Mouse (Mus musculus): ENCODE results near the gene Tmem273. TPM values are rescaled to one million over a fixed set of nuclear protein-coding genes. Genes with fewer than 3 reads are reported as not detected.

Gene Tmem273
- polyA plus RNA-seq, 1 experiment from 2014 or later: 1.1 TPM

DNA sequence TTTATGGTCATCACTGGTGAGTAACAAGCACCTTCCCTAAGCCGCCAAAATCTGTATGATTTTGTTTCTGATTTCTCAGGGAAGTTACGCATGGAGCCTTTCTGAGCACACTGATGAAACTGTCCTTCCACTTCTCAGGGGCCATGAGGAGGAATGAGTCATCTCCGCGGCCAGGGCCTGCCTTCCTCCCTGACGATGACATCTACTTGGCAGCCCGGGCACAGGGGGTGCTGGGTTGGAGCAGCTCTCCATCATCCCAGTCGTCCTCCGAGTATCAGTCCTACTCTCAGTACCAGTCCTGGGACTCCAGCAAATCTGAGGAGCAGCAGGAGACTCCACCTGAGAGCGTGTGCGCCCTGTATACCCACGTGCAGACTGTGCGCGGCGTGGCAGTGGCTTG lies 49.4 kb downstream of the Tmem273 start:
- H3K9me3 ChIP-seq (replicated peaks): 0 out of 2 replicates have a peak, but pooled peaks cover under 1% of the 10 kb centered on the region
- no peak for ATAC-seq (replicated peaks; ENCODE audit: low FRiP score)
- peaks cover 5% of the 10 kb centered on the region for H3K4me1 ChIP-seq
- no peak overlapping the region for H3K9ac ChIP-seq
- H3K27ac ChIP-seq: no peak overlapping the region
- peaks cover 7% of the 10 kb centered on the region; the same call in 1 of the 2 replicates for H3K27me3 ChIP-seq
- H3K4me3 ChIP-seq (replicated peaks): no peak overlapping the region
- 84% methylated on average over 14 of the region's 14 CpGs for WGBS
- H3K4me2 ChIP-seq: no peak overlapping the region
- no peaks in the 10 kb centered on the region for H3K36me3 ChIP-seq

DNA sequence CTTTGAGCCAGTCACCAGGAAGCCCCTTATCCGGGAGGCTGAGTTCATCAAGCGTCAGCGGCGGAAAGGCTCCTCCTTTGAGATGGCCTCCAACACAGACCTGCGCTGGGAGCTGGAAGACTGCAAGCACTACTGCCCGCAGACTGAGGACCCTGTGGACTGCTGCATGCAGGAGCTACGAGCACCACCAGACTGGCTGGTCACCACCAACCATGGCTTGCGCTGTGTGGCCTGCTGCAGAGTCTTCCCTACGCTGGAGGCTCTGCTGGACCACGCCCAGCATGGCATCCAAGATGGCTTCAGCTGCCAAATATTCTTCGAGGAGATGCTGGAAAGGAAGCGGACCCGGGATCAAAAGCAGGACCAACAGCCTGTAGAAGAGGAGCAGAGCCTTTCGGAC lies 49.8 kb downstream of the Tmem273 start:
- Histone ChIP-seq H3K27ac (no peak overlapping the region), H3K9me3 (replicated peaks) (no peaks in the 10 kb centered on the region), H3K9ac (no peak overlapping the region), H3K4me1 (peaks cover 5% of the 10 kb centered on the region), H3K36me3 (no peaks in the 10 kb centered on the region), H3K4me2 (no peak overlapping the region), H3K27me3 (peaks cover 7% of the 10 kb centered on the region; the same call in 1 of the 2 replicates), H3K4me3 (replicated peaks) (no peak overlapping the region)
- 90% methylated on average over 14 of the region's 14 CpGs for WGBS
- ATAC-seq (replicated peaks; ENCODE audit: low FRiP score): no peak

GRCm38 (mm10) chr14:32836191-32836590 lies 50.4 kb downstream of the Tmem273 start:
- Histone ChIP-seq H3K4me2 (no peak overlapping the region), H3K27me3 (peaks cover 9% of the 10 kb centered on the region; the same call in 1 of the 2 replicates), H3K9me3 (replicated peaks) (no peaks in the 10 kb centered on the region), H3K4me3 (replicated peaks) (no peak overlapping the region), H3K4me1 (peaks cover 5% of the 10 kb centered on the region), H3K27ac (no peak overlapping the region), H3K36me3 (no peaks in the 10 kb centered on the region), H3K9ac (no peak overlapping the region)
- no peak for ATAC-seq (replicated peaks; ENCODE audit: low FRiP score)
- 90% methylated on average over 11 of the region's 11 CpGs for WGBS

- H3K4me3 ChIP-seq (replicated peaks): no peak overlapping the region
- no peak overlapping the region for H3K4me2 ChIP-seq
- no peaks in the 10 kb centered on the region for H3K9me3 ChIP-seq (replicated peaks)
- H3K27me3 ChIP-seq: 0 out of 2 replicates have a peak, but pooled peaks cover 8% of the 10 kb centered on the region
- H3K27ac ChIP-seq: no peak overlapping the region
- no peaks in the 10 kb centered on the region for H3K4me1 ChIP-seq
- no peaks in the 10 kb centered on the region for H3K36me3 ChIP-seq
- ATAC-seq (replicated peaks; ENCODE audit: low FRiP score): no peak
- H3K9ac ChIP-seq: no peak overlapping the region
Observed at GRCm38 (mm10) chr14:32842052-32842451, 56.3 kb downstream of the Tmem273 start.

DNA sequence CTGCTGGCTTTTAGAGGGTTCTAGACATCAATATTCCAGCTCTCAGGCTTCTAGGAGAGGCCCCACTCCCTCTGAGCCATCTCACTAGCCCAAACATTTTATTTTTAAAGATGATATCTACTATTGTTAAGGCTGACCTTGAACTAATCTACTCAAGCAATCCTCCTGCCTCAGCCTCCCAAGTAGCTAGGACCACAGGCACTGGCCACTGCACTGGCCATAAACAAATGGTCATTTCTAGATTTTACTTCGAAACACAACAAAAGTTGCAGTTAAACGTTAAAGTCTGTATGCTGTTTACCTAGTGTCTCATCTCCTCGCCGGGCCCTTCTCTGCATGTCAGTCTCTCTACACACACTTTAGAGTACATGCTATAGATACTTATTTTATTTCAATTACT lies 68.3 kb downstream of the Tmem273 start:
- H3K27ac ChIP-seq: no peak overlapping the region
- H3K4me2 ChIP-seq: no peak overlapping the region
- 92% methylated on average over 4 of the region's 4 CpGs for WGBS
- H3K27me3 ChIP-seq: peaks cover 20% of the 10 kb centered on the region; the same call in 1 of the 2 replicates
- no peak overlapping the region for H3K9ac ChIP-seq
- H3K36me3 ChIP-seq: no peaks in the 10 kb centered on the region
- H3K4me3 ChIP-seq (replicated peaks): no peak overlapping the region
- peaks cover 24% of the 10 kb centered on the region for H3K4me1 ChIP-seq
- H3K9me3 ChIP-seq (replicated peaks): no peaks in the 10 kb centered on the region
- ATAC-seq (replicated peaks; ENCODE audit: low FRiP score): no peak

- Histone ChIP-seq H3K9me3 (replicated peaks) (no peaks in the 10 kb centered on the region), H3K27me3 (peaks cover 24% of the 10 kb centered on the region; the same call in 1 of the 2 replicates), H3K27ac (0 out of 2 replicates have a peak overlapping the region, but pooled peaks have one; percentile 69), H3K4me2 (peak overlapping the region; percentile 88), H3K9ac (peak overlapping the region; percentile 60; the same call in 1 of the 2 replicates), H3K36me3 (no peaks in the 10 kb centered on the region), H3K4me3 (replicated peaks) (peak overlapping the region; percentile 59), H3K4me1 (peaks cover 44% of the 10 kb centered on the region)
- 33% methylated on average over 5 of the region's 5 CpGs for WGBS
- no peak for ATAC-seq (replicated peaks; ENCODE audit: low FRiP score)
Observed at GRCm38 (mm10) chr14:32856246-32856645, 70.5 kb downstream of the Tmem273 start.

DNA sequence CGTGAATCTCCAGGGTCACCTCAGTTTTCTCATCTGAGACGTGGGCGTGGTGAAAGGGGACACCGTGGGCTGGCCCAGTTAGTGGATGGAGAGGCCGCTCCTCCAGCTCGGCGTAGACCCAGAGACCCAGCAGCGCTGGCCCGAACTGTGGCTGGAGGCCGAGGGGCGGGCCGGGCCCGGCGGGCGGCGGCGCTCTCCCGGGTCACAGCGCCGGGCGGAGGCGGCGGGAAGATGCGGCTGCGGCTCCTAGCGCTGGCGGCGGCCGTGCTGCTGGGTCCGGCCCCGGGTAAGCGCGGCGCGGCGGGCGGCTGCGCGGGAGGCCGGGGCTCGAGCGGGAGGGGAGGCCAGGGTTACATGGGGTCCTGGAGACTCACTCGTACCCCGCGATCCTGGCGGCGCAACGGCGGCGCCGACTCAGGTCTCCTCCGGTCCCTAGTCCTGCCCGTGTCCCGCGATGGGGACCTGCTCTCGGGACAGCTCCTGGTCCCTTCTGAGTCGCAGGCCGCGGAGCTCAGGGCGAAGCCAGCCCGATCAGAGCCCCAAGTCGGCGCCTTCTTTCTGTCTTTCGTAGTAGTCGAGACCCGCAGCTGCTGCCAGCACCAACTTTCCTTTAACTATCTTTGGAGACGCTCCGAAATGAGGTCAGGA lies 71.0 kb downstream of the Tmem273 start, which contains the start of gene Vstm4:
Vstm4 (plus strand) TSS at position 76 of the 648 bp plus-strand sequence.
- H3K4me2 ChIP-seq: peak within 1 kb of the TSS; percentile 88
- peak within 1 kb of the TSS; percentile 69 for H3K27ac ChIP-seq
- WGBS: under 1% methylated on average over 50 of the region's 68 CpGs
- no peaks in the 10 kb centered on the region for H3K9me3 ChIP-seq (replicated peaks)
- H3K36me3 ChIP-seq: no peaks in the 10 kb centered on the region
- ATAC-seq (replicated peaks; ENCODE audit: low FRiP score): peak; percentile 82
- peak within 1 kb of the TSS; percentile 59 for H3K4me3 ChIP-seq (replicated peaks)
- H3K4me1 ChIP-seq: peaks cover 49% of the 10 kb centered on the region
- H3K9ac ChIP-seq: peak within 1 kb of the TSS; percentile 60
- peaks cover 24% of the 10 kb centered on the region; the same call in 1 of the 2 replicates for H3K27me3 ChIP-seq

DNA sequence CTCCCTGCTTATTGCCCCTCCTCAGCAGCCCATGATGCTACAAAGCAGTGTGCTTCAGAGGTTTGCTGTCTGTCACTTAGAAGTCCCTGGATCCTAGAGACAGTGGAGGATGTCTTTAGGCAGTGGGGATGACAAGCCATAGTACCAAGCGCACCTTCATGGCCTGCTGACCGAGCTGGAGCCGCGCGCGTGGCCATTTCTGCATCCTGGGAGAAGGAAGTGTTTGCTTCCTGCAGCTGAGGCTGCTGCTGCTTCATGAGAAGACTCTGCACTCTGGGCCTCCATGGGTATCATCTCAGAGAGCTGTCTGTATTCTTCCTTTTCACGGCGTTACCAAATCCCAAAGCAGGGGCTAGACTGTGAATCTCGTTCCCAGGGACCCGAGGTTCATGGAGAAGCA lies 72.6 kb downstream of the Tmem273 start:
- peaks cover 21% of the 10 kb centered on the region; the same call in 1 of the 2 replicates for H3K27me3 ChIP-seq
- H3K36me3 ChIP-seq: no peaks in the 10 kb centered on the region
- H3K9me3 ChIP-seq (replicated peaks): no peaks in the 10 kb centered on the region
- no peak for ATAC-seq (replicated peaks; ENCODE audit: low FRiP score)
- H3K4me2 ChIP-seq: peak overlapping the region; percentile 88; the same call in 1 of the 2 replicates
- H3K9ac ChIP-seq: no peak overlapping the region
- no peak overlapping the region for H3K27ac ChIP-seq
- H3K4me3 ChIP-seq (replicated peaks): no peak overlapping the region
- WGBS: 93% methylated on average over 10 of the region's 10 CpGs
- H3K4me1 ChIP-seq: peaks cover 54% of the 10 kb centered on the region

DNA sequence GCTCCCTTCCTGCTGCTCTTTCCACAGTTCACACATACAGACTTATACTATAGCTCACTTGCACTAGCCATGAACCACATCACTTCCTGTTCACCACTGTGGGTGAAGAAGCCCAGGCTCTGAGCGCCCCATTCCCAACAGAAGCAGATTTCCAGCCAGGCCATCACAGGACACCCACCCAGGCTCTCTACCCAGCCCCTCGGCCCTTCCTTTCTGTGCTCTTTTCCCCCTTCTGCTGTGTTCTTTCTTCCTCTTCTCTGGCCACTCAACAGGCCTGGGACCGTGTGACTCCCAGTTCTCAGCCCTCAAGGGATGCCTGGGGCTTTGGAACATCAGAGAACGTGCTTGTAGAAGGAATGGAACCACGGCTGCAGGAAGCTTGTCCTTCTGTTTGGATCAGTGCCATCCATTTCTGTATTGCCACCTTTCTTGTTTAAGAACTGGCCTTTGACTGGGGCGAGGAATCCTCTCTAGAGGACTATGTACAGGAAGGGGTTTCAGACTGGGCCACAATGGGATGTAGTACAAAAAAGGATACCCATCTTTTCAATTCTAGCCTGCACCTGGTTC lies 73.3 kb downstream of the Tmem273 start:
- WGBS: 75% methylated on average over 6 of the region's 6 CpGs
- Histone ChIP-seq H3K9me3 (replicated peaks) (no peaks in the 10 kb centered on the region), H3K4me3 (replicated peaks) (no peak overlapping the region), H3K36me3 (0 out of 2 replicates have a peak, but pooled peaks cover 5% of the 10 kb centered on the region), H3K27me3 (peaks cover 21% of the 10 kb centered on the region; the same call in 1 of the 2 replicates), H3K9ac (no peak overlapping the region), H3K4me2 (no peak overlapping the region), H3K4me1 (peaks cover 54% of the 10 kb centered on the region), H3K27ac (peak overlapping the region; percentile 78)
- ATAC-seq (replicated peaks; ENCODE audit: low FRiP score): no peak

DNA sequence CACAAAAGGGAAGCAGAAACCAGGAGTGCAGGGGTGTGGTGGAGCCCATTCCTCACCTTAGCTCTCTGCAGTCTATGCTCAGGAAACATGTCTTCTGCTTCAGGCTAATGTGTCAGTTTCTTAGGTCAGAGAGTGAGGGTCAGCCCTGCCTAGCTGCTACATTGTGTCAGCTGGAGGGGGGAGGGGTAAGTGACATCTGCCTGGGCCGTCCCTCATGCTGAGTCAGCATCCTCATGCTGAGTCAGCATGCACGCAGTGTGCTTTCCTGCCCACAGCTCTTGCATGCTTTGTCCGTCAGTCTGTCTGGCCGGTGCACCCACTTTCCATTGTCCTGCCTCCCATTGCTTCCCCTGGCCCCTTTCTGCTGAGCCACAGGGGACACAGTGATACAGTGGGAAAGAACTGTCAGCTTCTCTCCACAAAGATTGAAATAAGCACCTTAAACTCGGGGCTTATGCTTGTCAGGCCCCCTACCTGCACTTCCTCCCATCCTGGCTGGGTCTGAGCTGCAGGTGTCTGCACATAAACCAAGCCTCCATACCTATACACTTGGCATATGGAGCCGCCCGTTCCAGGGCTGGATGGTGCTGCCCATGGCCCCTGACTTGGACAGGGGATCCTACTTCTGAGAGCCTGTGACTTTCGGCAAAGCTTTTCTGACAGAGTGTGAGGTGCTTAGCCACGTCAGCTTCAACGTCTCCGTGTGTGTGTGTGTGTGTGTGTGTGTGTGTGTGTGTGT lies 74.2 kb downstream of the Tmem273 start:
- WGBS: 60% methylated on average over 11 of the region's 11 CpGs
- H3K27me3 ChIP-seq: peaks cover 21% of the 10 kb centered on the region; the same call in 1 of the 2 replicates
- 0 out of 2 replicates have a peak, but pooled peaks cover 5% of the 10 kb centered on the region for H3K36me3 ChIP-seq
- H3K4me3 ChIP-seq (replicated peaks): no peak overlapping the region
- H3K4me1 ChIP-seq: peaks cover 57% of the 10 kb centered on the region
- H3K27ac ChIP-seq: peak overlapping the region; percentile 78
- no peaks in the 10 kb centered on the region for H3K9me3 ChIP-seq (replicated peaks)
- no peak overlapping the region for H3K9ac ChIP-seq
- no peak for ATAC-seq (replicated peaks; ENCODE audit: low FRiP score)
- no peak overlapping the region for H3K4me2 ChIP-seq

DNA sequence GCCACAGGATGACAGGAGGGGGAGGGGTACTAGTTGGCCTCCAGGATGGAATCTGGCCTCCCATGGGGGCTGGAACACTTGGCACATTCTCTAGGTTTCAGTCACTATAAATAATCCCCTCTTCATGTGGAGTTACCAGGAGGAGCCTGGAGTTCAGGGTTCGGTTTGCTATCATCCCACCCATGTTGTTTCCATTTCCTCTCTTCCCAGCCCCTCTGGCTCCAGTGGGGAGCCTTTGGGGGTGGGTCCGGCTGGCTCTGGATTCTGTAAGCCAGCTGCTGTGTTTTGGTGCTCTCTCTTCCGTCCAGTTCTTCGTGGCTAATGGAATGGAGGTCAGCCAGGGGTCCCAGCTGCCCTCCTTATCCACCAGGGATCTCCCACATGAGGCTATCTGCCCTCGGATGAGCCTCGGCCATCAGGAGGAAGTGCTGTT lies 75.4 kb downstream of the Tmem273 start:
- Histone ChIP-seq H3K4me3 (replicated peaks) (no peak overlapping the region), H3K9me3 (replicated peaks) (no peaks in the 10 kb centered on the region), H3K4me2 (no peak overlapping the region), H3K27ac (peak overlapping the region; percentile 78), H3K36me3 (0 out of 2 replicates have a peak, but pooled peaks cover 5% of the 10 kb centered on the region), H3K27me3 (peaks cover 16% of the 10 kb centered on the region; the same call in 1 of the 2 replicates), H3K4me1 (peaks cover 54% of the 10 kb centered on the region), H3K9ac (no peak overlapping the region)
- peak; percentile 74 for ATAC-seq (replicated peaks; ENCODE audit: low FRiP score)
- 8% methylated on average over 6 of the region's 6 CpGs for WGBS

Data from kidney, embryonic 15.5 days (tissue).